28 mouse cellular contexts compared by ENCODE assay signal in the genomic region with DNA sequence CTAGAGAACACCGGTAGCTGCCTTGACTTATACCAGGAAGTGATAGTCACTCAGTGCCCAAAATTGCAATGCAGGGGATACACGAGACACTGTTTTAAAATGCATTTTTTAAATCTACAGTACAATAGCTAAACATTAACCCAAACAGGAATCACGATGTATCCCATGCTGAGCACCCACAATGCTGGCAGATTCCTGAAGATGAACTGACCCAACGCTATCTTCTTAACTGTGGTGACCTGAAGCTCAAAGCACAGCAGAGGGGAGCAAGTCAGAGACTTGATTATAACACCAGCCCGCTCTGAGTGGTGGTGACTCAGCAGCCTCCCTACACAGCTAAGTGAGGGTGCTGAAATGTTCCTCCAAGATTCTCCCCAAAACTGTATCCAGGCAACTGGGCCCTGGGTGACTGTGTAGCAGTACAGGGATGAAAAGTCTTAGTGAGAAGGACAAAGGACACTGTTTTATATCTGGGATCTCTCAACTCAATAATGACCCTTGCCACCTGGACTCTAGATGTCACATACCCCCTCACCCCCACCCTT. TPM values are rescaled to one million over a fixed set of nuclear protein-coding genes. Genes with fewer than 3 reads are reported as not detected.
DNase-seq lines count a peak whose midpoint lies in the region; ATAC-seq lines count a peak whose summit lies in the region.
"Had no signal": no experiment of that assay in that cellular context is flagged by ENCODE, and none has a peak within 500 bp of the region (broad histone marks: within the 10 kb centered on the region; RNA-seq: fewer than 3 reads in every experiment).

No protein-coding gene starts in this region.

- H3K27ac ChIP-seq in hindbrain, embryonic 11.5 days (ENCODE audit: low read depth, low read length): no peak overlapping the region
- H3K27ac ChIP-seq: embryonic facial prominence, embryonic 10.5 days; hindbrain, embryonic 14.5 days; intestine, embryonic 15.5 days; midbrain, embryonic 13.5 days; neural tube, embryonic 13.5 days had no signal

- no peaks in the 10 kb centered on the region for H3K36me3 ChIP-seq in hindbrain, embryonic 11.5 days (ENCODE audit: control insufficient read depth, insufficient read depth, low read length)
- H3K36me3 ChIP-seq: embryonic facial prominence, embryonic 10.5 days; intestine, embryonic 15.5 days; midbrain, embryonic 13.5 days; neural tube, embryonic 13.5 days had no signal

- no peak overlapping the region for H3K9ac ChIP-seq in hindbrain, embryonic 11.5 days (ENCODE audit: low read depth, low read length)
- H3K9ac ChIP-seq: hindbrain, embryonic 14.5 days; intestine, embryonic 15.5 days; liver, postnatal 0 days; midbrain, embryonic 13.5 days; neural tube, embryonic 13.5 days had no signal

- H3K4me3 ChIP-seq in hindbrain, embryonic 11.5 days (ENCODE audit: low read depth, low read length): no peak overlapping the region
- H3K4me3 ChIP-seq: embryonic facial prominence, embryonic 10.5 days; intestine, embryonic 15.5 days; midbrain, embryonic 13.5 days; neural tube, embryonic 13.5 days had no signal

- intact Hi-C loops in left cerebral cortex, postnatal 10 days (cut with DNase I): no loop called here
- intact Hi-C loops in left cerebral cortex, postnatal 25 days (cut with DNase I): no loop called here

- peak; percentile 21 for DNase-seq in left cerebral cortex, adult 11 months (ENCODE audit: low spot score)
- DNase-seq in left cerebral cortex, postnatal 10 days (ENCODE audit: extremely low spot score in 1 of 2, low spot score in 2 of 2): no peak
- DNase-seq in NIH3T3 (ENCODE audit: low read depth): peak; percentile 26
- peak; percentile 86 for DNase-seq in brain, adult 2 months (ENCODE audit: low read depth, low spot score)
- peak; percentile 33 to 71 for DNase-seq in left cerebral cortex, postnatal 25 days (ENCODE audit: low spot score in 2 of 2)
- DNase-seq in thymus, postnatal 4 days: no peak
- DNase-seq in hindbrain, embryonic 11.5 days (ENCODE audit: low spot score): no peak
- DNase-seq: adrenal gland, postnatal 14 days; cerebellum, adult 2 months; heart, postnatal 10 days; kidney, adult 9 months; kidney, postnatal 4 days; liver, postnatal 0 days; lung, postnatal 10 days had no signal

- H3K9me3 ChIP-seq in hindbrain, embryonic 11.5 days (ENCODE audit: control insufficient read depth, low read length): no peaks in the 10 kb centered on the region
- H3K9me3 ChIP-seq: embryonic facial prominence, embryonic 10.5 days; intestine, embryonic 15.5 days; midbrain, embryonic 13.5 days; neural tube, embryonic 13.5 days had no signal

- no peak overlapping the region for H3K4me2 ChIP-seq in hindbrain, embryonic 11.5 days (replicated peaks; ENCODE audit: low read depth, low read length)
- H3K4me2 ChIP-seq: heart, embryonic 11.5 days; hindbrain, embryonic 14.5 days; intestine, embryonic 15.5 days; midbrain, embryonic 13.5 days; neural tube, embryonic 13.5 days had no signal

- WGBS in hindbrain, embryonic 11.5 days: 82% methylated on average over 5 of the region's 5 CpGs

- no peaks in the 10 kb centered on the region for H3K4me1 ChIP-seq in hindbrain, embryonic 11.5 days (replicated peaks; ENCODE audit: control insufficient read depth, insufficient read depth, low read length)
- H3K4me1 ChIP-seq: intestine, embryonic 15.5 days; midbrain, embryonic 13.5 days; neural tube, embryonic 13.5 days had no signal

- H3K27me3 ChIP-seq in hindbrain, embryonic 11.5 days (ENCODE audit: control insufficient read depth, insufficient read depth, low read length): no peaks in the 10 kb centered on the region
- H3K27me3 ChIP-seq: intestine, embryonic 15.5 days; midbrain, embryonic 13.5 days; neural tube, embryonic 13.5 days had no signal

- no peak for ATAC-seq in cerebellum, adult (ENCODE audit: insufficient number of reproducible peaks, low FRiP score, low TSS enrichment)
- no peak for ATAC-seq in hindbrain, embryonic 11.5 days (ENCODE audit: low FRiP score)
- ATAC-seq: activated CD4-positive, CD25-positive, alpha-beta regulatory T cell, adult 4 months; intestine, embryonic 15.5 days; liver, postnatal 0 days; midbrain, embryonic 13.5 days had no signal

RNA-seq across cellular contexts. Expression of a gene that starts 45.3 kb away (rescaled TPM):
- total RNA-seq in left cerebral cortex, postnatal 10 days (2021): 100 to 1,000 TPM; 235 to 310 TPM
- total RNA-seq in left cerebral cortex, postnatal 25 days (2021): 100 to 1,000 TPM; 274 to 298 TPM
- 64.4 and 65.9 TPM in 2 replicates for polyA plus RNA-seq in hindbrain, embryonic 11.5 days (2014; fragmentation: Nextera tagmentation; extraction: Ambion mirVana)

RNA-seq across cellular contexts. Expression of a gene that starts 53.7 kb away (rescaled TPM):
- not detected for total RNA-seq in left cerebral cortex, postnatal 10 days (2021)
- total RNA-seq in left cerebral cortex, postnatal 25 days (2021): not detected
- polyA plus RNA-seq in hindbrain, embryonic 11.5 days (2014; fragmentation: Nextera tagmentation; extraction: Ambion mirVana): not detected in 2 replicates
- total RNA-seq: adrenal gland, postnatal 14 days; common myeloid progenitor, adult 5-6 weeks; gastrocnemius, postnatal 4 days; heart, postnatal 10 days; layer of hippocampus, postnatal 36 days; liver, adult 2 months; megakaryocyte progenitor cell, adult 5-6 weeks had no signal
- polyA plus RNA-seq: activated CD4-positive, CD25-positive, alpha-beta regulatory T cell, adult 4 months; embryonic facial prominence, embryonic 10.5 days; forebrain, embryonic 11.5 days; heart, embryonic 11.5 days; hindbrain, embryonic 14.5 days; midbrain, embryonic 13.5 days; neural tube, embryonic 13.5 days had no signal

Comparison
In these comparisons a context has a peak if more than half of its experiments do, and no peak if none do; other contexts are left out.
1. DNase-seq: peak in left cerebral cortex, adult 11 months (single experiment), NIH3T3 (single experiment), brain, adult 2 months (single experiment) and left cerebral cortex, postnatal 25 days (2 of 2); none in left cerebral cortex, postnatal 10 days (0 of 2), thymus, postnatal 4 days (single experiment) and hindbrain, embryonic 11.5 days (single experiment).